Mouse (Mus musculus): ENCODE results near the gene Birc5. TPM values are rescaled to one million over a fixed set of nuclear protein-coding genes. Genes with fewer than 3 reads are reported as not detected.
"Not testable (repeated sequence)": the region's sequence is repeated elsewhere in the genome, so short reads cannot be mapped to it uniquely, and the experiment has no call there.

Gene Birc5
- polyA plus RNA-seq, 1 experiment from 2014 or later, result 369 TPM

DNA sequence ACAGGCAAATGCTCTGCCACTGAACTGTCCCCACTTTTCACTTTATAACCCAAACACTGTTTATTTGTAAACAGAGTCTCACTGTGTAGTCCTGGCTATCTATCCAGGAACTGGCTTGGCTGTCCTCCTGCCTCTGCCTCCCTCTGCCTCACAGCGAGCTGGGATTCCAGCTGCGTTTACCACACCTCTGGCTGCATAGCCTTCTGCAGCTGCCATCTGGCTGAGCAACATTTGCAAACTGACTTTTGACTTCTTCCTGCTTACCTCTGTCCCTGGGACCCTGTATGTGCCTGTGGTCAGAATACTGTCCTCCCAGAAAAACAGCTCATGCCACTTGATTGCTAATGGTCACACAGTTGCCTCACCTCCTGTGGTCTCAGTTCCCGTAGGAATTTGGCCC lies 21.7 kb upstream of the Birc5 start:
- 26% methylated on average over 3 of the region's 3 CpGs for WGBS
- Histone ChIP-seq H3K27me3 (no peaks in the 10 kb centered on the region), H3K9ac (replicated peaks) (no peak overlapping the region), H3K4me3 (replicated peaks) (no peak overlapping the region), H3K27ac (peak overlapping the region; percentile 97; the same call in 1 of the 2 replicates), H3K36me3 (peaks cover 17% of the 10 kb centered on the region), H3K4me2 (0 out of 2 replicates have a peak overlapping the region, but pooled peaks have one; percentile 82), H3K4me1 (replicated peaks) (peaks cover 52% of the 10 kb centered on the region), H3K9me3 (no peaks in the 10 kb centered on the region)
- ATAC-seq (ENCODE audit: insufficient number of reproducible peaks, insufficient read depth, low FRiP score, low TSS enrichment, low read depth), result no peak

DNA sequence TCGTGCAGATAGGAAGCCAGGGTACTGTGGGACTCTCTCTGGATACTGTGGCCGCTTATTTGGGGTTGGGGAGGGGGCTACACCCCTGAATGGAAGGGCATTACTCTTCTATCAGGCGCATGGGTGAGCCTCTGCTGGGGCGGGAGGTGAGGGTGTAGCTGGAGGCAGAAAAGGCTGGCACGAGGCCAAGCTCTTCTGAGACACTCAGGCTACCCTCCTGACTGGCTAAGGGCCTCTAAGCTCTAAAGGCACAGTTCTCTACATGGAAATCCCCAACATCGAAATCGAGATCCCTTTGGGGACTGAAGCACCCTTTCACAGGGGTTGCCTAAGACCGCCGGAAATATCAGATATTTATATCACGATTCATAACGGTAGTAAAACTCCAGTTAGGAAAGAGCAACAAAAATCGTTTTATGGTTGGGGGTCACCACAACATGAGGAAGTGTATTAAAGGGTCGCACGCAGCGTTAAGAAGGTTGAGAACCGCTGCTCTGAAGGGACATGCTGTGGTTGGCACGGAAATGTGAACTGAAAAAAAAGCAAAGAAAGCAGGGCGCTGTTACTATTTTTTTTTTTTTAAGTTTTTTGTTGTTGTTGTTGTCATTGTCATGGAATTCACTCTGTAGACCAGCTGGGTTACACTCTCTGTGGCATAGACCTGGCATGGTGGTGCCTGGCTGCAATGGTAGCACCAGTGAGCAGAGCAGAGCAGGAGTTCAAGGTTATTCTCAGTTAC lies 20.7 kb upstream of the Birc5 start:
- peaks cover 53% of the 10 kb centered on the region for H3K4me1 ChIP-seq (replicated peaks)
- H3K27ac ChIP-seq, result peak overlapping the region; percentile 14; the same call in 1 of the 2 replicates
- H3K27me3 ChIP-seq, result no peaks in the 10 kb centered on the region
- peaks cover 8% of the 10 kb centered on the region; the same call in 1 of the 2 replicates for H3K36me3 ChIP-seq
- H3K4me3 ChIP-seq (replicated peaks), result no peak overlapping the region
- 0 out of 2 replicates have a peak overlapping the region, but pooled peaks have one; percentile 24 for H3K9ac ChIP-seq (replicated peaks)
- ATAC-seq (ENCODE audit: insufficient number of reproducible peaks, insufficient read depth, low FRiP score, low TSS enrichment, low read depth), result no peak
- no peak overlapping the region for H3K4me2 ChIP-seq
- no peaks in the 10 kb centered on the region for H3K9me3 ChIP-seq
- 77% methylated on average over 18 of the region's 18 CpGs for WGBS

DNA sequence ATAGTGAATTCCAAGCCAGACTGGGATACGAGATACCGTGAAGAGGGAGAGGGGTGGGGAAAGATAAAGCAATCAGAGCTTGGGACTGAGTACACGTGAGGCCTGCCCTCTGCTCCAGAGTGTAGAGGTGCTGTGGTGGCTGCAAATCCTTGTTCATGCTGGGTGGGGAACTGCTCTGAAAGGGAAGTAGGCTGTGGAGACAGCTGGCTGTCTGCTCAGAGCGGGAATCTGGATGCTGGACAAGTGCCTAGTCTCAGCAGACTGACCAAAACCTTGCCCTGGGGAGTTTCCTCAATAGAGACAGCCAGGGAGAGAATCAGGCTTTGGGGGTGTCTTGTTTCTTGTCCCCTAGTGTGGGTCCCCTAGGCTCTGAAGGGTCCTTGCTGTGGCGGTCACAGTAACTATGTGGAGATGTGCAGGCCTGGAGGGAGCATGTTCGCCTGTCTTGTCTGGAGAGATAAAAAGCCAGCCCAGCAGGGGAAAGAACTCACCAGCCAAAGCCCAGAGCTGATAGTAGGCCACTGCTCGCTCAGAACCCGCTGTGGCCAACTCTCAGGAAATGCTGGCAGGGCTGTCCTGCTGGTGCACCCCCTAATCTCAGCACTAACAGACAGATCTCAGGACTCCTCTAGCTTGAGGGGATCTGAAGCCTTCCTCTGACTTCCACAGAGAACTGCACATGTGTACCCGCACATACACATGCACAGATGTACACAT lies 20.0 kb upstream of the Birc5 start:
- ATAC-seq (ENCODE audit: insufficient number of reproducible peaks, insufficient read depth, low FRiP score, low TSS enrichment, low read depth), result no peak
- H3K4me3 ChIP-seq (replicated peaks), result no peak overlapping the region
- H3K4me2 ChIP-seq, result no peak overlapping the region
- H3K27me3 ChIP-seq, result no peaks in the 10 kb centered on the region
- no peaks in the 10 kb centered on the region for H3K9me3 ChIP-seq
- 59% methylated on average over 9 of the region's 9 CpGs for WGBS
- peaks cover 50% of the 10 kb centered on the region for H3K4me1 ChIP-seq (replicated peaks)
- H3K27ac ChIP-seq, result 0 out of 2 replicates have a peak overlapping the region, but pooled peaks have one; percentile 41
- H3K36me3 ChIP-seq, result peaks cover under 1% of the 10 kb centered on the region; the same call in 1 of the 2 replicates
- no peak overlapping the region for H3K9ac ChIP-seq (replicated peaks)

DNA sequence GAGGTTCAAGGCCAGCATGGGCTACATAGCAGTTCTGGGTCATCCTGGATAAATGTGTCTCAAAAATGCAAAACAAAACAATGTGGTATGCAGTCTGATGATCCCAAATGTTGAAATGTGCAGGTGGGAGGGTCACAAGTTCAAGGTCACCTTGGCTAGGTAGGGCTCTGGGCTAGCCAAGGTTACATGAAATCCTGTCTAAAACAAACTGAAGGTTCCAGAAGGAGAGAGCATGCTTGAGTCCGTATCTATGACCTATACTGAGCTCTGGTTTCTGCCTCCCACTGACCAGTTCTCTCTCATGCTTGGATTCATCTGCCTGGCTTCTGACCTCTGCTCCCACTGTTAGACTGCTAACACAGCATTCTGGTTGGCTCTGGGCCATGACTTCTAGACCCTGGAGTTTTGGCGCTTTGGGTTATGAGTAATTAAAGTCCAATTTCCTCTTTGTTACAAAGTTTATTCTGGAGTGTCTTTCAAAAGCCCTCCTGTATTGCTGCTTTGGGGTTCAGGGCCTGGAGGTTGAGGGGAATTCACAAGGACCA lies 19.3 kb upstream of the Birc5 start:
- no peaks in the 10 kb centered on the region for H3K27me3 ChIP-seq
- peak overlapping the region; percentile 29; the same call in 1 of the 2 replicates for H3K27ac ChIP-seq
- no peak for ATAC-seq (ENCODE audit: insufficient number of reproducible peaks, insufficient read depth, low FRiP score, low TSS enrichment, low read depth)
- H3K9me3 ChIP-seq, result no peaks in the 10 kb centered on the region
- no peak overlapping the region for H3K9ac ChIP-seq (replicated peaks)
- no peaks in the 10 kb centered on the region for H3K36me3 ChIP-seq
- no peak overlapping the region for H3K4me2 ChIP-seq
- WGBS, result 76% methylated on average over 2 of the region's 2 CpGs
- no peak overlapping the region for H3K4me3 ChIP-seq (replicated peaks)
- peaks cover 45% of the 10 kb centered on the region for H3K4me1 ChIP-seq (replicated peaks)

DNA sequence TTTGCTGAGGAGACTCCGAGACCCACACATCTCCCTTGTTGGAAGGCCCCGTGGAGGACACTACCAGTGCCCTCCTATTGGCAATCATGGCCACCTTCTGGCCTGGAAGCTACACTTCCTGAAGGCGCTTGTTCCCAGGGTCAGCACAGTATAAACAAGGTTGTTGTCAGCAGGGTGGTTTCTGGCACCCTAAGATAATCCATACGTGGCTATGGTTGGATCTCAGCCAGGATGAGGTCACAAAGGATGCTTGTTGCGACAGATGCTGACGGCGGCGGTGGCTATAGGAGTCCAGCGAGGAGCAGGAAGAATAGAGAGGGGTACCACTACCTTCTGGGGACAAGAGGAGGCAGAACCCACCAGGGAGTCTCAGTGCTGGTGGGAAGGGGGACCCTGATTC lies 18.6 kb upstream of the Birc5 start:
- no peak overlapping the region for H3K4me3 ChIP-seq (replicated peaks)
- H3K27ac ChIP-seq, result peak overlapping the region; percentile 29; the same call in 1 of the 2 replicates
- no peaks in the 10 kb centered on the region for H3K36me3 ChIP-seq
- no peak overlapping the region for H3K9ac ChIP-seq (replicated peaks)
- peaks cover 41% of the 10 kb centered on the region for H3K4me1 ChIP-seq (replicated peaks)
- H3K27me3 ChIP-seq, result no peaks in the 10 kb centered on the region
- no peaks in the 10 kb centered on the region for H3K9me3 ChIP-seq
- WGBS, result 85% methylated on average over 9 of the region's 9 CpGs
- ATAC-seq (ENCODE audit: insufficient number of reproducible peaks, insufficient read depth, low FRiP score, low TSS enrichment, low read depth), result no peak
- H3K4me2 ChIP-seq, result no peak overlapping the region

DNA sequence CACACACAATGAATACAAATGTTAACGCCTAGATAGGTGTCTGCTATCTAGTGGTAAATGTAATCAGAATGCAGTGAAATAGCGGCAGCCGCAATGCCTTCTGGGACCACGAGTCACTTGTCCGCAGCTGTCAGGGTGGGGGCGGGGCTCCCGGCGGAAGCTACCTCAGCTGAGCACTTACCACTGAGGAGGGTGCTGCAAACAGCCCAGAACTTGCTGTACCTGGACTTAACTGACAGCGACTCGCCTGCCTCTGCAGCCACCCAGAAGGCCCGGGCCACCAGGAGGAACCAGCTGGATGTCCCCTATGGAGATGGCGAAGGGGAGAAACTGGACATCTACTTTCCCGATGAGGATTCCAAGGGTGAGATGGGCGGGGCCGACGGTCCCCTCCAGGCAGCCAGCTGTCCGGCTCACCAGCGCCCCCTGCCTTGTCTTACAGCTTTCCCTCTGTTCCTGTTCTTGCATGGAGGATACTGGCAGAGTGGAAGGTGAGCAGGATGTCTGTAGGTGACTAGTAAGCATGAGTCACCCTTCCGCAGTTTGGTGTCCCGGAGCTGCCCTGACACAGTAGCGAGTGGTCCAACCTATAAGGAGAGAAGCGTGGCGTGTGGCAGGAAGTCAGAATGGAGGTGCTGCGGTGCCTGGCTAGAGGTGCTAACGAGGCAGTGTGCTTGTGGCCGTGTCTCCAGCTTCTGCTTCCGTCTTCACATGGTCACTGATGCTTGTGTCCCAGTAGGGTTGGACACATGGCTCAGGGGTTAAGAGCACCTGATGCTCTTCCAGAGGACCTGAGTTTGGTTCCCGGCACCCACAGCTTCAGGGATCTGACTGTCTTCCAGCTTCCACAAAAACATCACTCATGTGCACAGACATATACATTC lies 16.7 kb upstream of the Birc5 start:
- Histone ChIP-seq H3K27ac (no peak overlapping the region), H3K4me1 (replicated peaks) (peaks cover 30% of the 10 kb centered on the region), H3K4me2 (peak overlapping the region; percentile 50), H3K36me3 (no peaks in the 10 kb centered on the region), H3K9ac (replicated peaks) (no peak overlapping the region), H3K4me3 (replicated peaks) (peak overlapping the region; percentile 27), H3K9me3 (no peaks in the 10 kb centered on the region), H3K27me3 (no peaks in the 10 kb centered on the region)
- no peak for ATAC-seq (ENCODE audit: insufficient number of reproducible peaks, insufficient read depth, low FRiP score, low TSS enrichment, low read depth)
- 17% methylated on average over 28 of the region's 28 CpGs for WGBS

DNA sequence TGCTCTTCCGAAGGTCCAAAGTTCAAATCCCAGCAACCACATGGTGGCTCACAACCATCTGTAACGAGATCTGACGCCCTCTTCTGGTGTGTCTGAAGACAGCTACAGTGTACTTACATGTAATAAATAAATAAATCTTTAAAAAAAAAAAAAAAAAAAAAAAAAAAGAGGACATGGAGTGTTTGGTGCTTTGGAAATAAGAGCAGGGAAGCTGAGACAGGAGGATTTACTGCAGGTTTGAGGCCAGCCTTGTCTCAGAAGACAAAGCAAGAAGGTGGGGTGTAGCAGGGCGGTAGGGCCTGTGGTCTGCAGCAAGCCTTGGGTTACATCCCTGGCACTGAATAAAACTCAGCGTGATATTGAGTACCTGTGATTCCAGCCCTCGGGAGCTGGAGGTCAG lies 15.5 kb upstream of the Birc5 start:
- H3K9ac ChIP-seq (replicated peaks); H3K27ac ChIP-seq; H3K4me2 ChIP-seq; ATAC-seq (ENCODE audit: insufficient number of reproducible peaks, insufficient read depth, low FRiP score, low TSS enrichment, low read depth); H3K27me3 ChIP-seq; H3K36me3 ChIP-seq; H3K4me3 ChIP-seq (replicated peaks); H3K9me3 ChIP-seq: not testable (repeated sequence)
- 72% methylated on average over 6 of the region's 6 CpGs for WGBS
- peaks cover 22% of the 10 kb centered on the region for H3K4me1 ChIP-seq (replicated peaks)

DNA sequence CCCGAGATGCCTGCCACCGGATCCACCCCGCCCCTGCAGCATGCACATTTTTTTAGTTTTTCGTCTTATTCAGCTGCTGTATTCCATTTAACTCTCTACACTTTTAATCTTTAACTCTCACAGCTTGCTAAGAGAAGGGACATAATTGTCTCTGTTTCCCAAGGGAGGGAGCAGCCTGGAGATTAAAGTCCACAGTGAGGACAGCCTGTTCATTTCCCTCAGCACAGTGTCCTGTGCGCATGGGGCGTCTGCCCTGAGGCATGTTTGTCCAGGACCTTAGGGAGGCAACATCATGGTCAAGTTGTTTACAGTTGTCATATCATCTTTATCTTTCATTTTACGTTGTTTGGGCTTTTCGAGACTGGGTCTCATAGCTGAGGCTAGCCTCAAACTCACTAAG lies 15.0 kb upstream of the Birc5 start:
- H3K9me3 ChIP-seq, result no peaks in the 10 kb centered on the region
- no peaks in the 10 kb centered on the region for H3K36me3 ChIP-seq
- no peak overlapping the region for H3K4me2 ChIP-seq
- H3K27me3 ChIP-seq, result no peaks in the 10 kb centered on the region
- H3K4me3 ChIP-seq (replicated peaks), result no peak overlapping the region
- whole genome bisulfite sequencing, result 94% methylated on average over 8 of the region's 8 CpGs
- no peak for ATAC-seq (ENCODE audit: insufficient number of reproducible peaks, insufficient read depth, low FRiP score, low TSS enrichment, low read depth)
- H3K9ac ChIP-seq (replicated peaks), result no peak overlapping the region
- H3K27ac ChIP-seq, result no peak overlapping the region
- H3K4me1 ChIP-seq (replicated peaks), result peaks cover 21% of the 10 kb centered on the region

DNA sequence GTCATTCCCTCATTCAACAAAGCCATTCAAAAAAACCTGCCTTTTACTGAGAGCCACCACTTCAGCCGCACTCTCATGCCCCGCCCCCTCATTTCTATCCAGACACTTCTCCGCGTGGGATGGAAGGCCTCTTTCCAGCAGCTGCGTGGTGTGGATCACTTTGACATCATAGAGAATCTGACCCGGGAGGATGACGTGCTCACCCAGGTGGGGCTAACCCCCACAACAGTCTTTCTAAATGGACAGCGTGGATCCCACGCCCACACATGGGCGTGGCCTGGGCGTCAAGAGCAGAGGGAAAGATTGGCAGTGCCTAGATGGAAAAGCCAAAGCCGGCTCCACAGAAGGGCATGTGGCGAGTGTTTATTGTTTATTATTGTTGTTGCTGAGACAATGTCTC lies 12.7 kb upstream of the Birc5 start:
- H3K4me2 ChIP-seq, result peak overlapping the region; percentile 36
- no peak overlapping the region for H3K4me3 ChIP-seq (replicated peaks)
- H3K9ac ChIP-seq (replicated peaks), result no peak overlapping the region
- H3K27me3 ChIP-seq, result no peaks in the 10 kb centered on the region
- H3K4me1 ChIP-seq (replicated peaks), result peaks cover 13% of the 10 kb centered on the region
- no peak for ATAC-seq (ENCODE audit: insufficient number of reproducible peaks, insufficient read depth, low FRiP score, low TSS enrichment, low read depth)
- no peaks in the 10 kb centered on the region for H3K9me3 ChIP-seq
- H3K27ac ChIP-seq, result no peak overlapping the region
- 25% methylated on average over 13 of the region's 13 CpGs for WGBS
- H3K36me3 ChIP-seq, result no peaks in the 10 kb centered on the region

DNA sequence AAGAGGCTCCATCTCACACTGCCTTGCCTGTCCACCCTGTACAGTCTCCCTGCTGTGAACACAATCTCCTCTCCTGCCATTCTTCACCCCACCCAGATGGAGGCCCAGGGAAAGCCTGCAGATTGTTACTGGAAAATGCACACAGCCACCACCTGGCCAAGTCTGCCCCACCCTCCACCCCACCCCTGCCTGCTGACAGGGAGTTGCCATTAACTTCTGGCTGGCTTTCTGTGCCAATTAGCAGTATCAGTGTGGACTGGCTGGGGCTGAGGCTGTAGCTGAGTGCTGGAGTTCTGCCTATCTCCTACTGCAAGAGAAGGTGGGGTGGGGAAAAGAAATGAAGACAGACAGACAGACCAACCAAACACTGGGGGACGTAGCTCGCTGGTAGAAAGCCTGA lies 10.5 kb upstream of the Birc5 start:
- 48% methylated on average over 2 of the region's 2 CpGs for WGBS
- 0 out of 2 replicates have a peak overlapping the region, but pooled peaks have one; percentile 7 for H3K27ac ChIP-seq

More for the DNA sequence above, 10.5 kb upstream of the Birc5 start:
- Histone ChIP-seq H3K9ac (replicated peaks) (no peak overlapping the region), H3K27me3 (no peaks in the 10 kb centered on the region), H3K36me3 (no peaks in the 10 kb centered on the region), H3K4me3 (replicated peaks) (no peak overlapping the region), H3K4me1 (replicated peaks) (peaks cover 6% of the 10 kb centered on the region; the same call in 1 of the 2 replicates), H3K9me3 (no peaks in the 10 kb centered on the region), H3K4me2 (no peak overlapping the region)
- no peak for ATAC-seq (ENCODE audit: insufficient number of reproducible peaks, insufficient read depth, low FRiP score, low TSS enrichment, low read depth)

All from limb, embryonic 12.5 days (tissue).